Mouse (Mus musculus) lung, postnatal 0 days (tissue): ENCODE data around the gene Pym1.

Experiments used
- CTCF ChIP-seq: IDR thresholded peaks from 2 replicates; pipeline ENCODE4 v1.5.1; 2016; ENCODE audit warnings: antibody characterized with exemption, mild to moderate bottlenecking
- EP300 ChIP-seq: IDR thresholded peaks from 2 replicates; pipeline ENCODE4 v1.6.1; 2016; ENCODE audit warnings: antibody characterized with exemption, mild to moderate bottlenecking, control low read depth

DNA sequence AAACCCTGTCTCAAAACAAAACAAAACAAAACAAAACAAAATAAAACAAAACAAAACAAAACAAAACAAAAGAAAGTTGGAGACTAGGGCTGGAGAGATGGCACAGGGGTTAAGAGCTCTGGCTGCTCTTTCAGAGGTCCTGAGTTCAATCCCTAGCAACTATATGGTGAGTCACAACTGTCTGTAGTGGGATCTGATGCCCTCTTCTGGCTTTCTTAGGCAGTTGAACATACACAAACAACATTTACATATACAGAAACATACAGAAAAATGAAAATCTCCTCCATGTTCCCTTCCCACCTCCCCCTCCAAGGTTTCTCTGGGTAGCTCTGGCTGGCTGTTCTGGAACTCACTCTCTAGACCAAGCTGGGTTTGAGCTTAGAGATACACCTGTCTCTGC is 44.4 kb downstream of the Pym1 start:
- TF ChIP-seq CTCF (peak; percentile 36), EP300 (no peak)
